Mouse (Mus musculus) ES-CJ7 (cell line): ENCODE results near the gene Kcnb1.

Experiments used
- DNase-seq: peaks from one replicate; pipeline ENCODE4 v3.0.0; 2011; ENCODE audit warnings: low read depth, low spot score

Gene Kcnb1

GRCm38 (mm10) chr2:167079535-167080257 is 110.3 kb downstream of the Kcnb1 start:
- DNase-seq, result no peak

- DNase-seq, result no peak
Measured at GRCm38 (mm10) chr2:167078931-167079495, 110.9 kb downstream of the Kcnb1 start.

- peak; percentile 81 for DNase-seq
Measured at GRCm38 (mm10) chr2:167078486-167078885, 111.5 kb downstream of the Kcnb1 start.

GRCm38 (mm10) chr2:167077199-167077962 is 112.6 kb downstream of the Kcnb1 start:
- DNase-seq, result no peak

GRCm38 (mm10) chr2:167076759-167077158 is 113.2 kb downstream of the Kcnb1 start:
- peak; percentile 58 for DNase-seq

GRCm38 (mm10) chr2:167076352-167076751 is 113.6 kb downstream of the Kcnb1 start:
- DNase-seq, result no peak

- DNase-seq, result peak; percentile 51
Measured at GRCm38 (mm10) chr2:167074587-167074986, 115.4 kb downstream of the Kcnb1 start.

- DNase-seq, result peak; percentile 98
Measured at GRCm38 (mm10) chr2:167071641-167072601, 118.0 kb downstream of the Kcnb1 start.

- no peak for DNase-seq
Measured at GRCm38 (mm10) chr2:167071266-167071640, 118.7 kb downstream of the Kcnb1 start.

- DNase-seq, result peak; percentile 46
Measured at GRCm38 (mm10) chr2:167070341-167070740, 119.6 kb downstream of the Kcnb1 start.

- DNase-seq, result peak; percentile 42
Measured at GRCm38 (mm10) chr2:167067575-167067974, 122.4 kb downstream of the Kcnb1 start.

GRCm38 (mm10) chr2:167066528-167067516 is 123.1 kb downstream of the Kcnb1 start:
- DNase-seq, result peak; percentile 71

- peak; percentile 49 for DNase-seq
Measured at GRCm38 (mm10) chr2:167066031-167066430, 123.9 kb downstream of the Kcnb1 start.

GRCm38 (mm10) chr2:167064601-167065295 is 125.2 kb downstream of the Kcnb1 start:
- peak; percentile 54 for DNase-seq

GRCm38 (mm10) chr2:167063906-167064496 is 126.0 kb downstream of the Kcnb1 start:
- DNase-seq, result no peak

GRCm38 (mm10) chr2:167062965-167063880 is 126.7 kb downstream of the Kcnb1 start, which contains the start of gene Znfx1:
Znfx1 (minus strand) TSS chr2:167063015.
- DNase-seq, result peak; percentile 93

- DNase-seq, result peak; percentile 87
Measured at GRCm38 (mm10) chr2:167062497-167062911, 127.5 kb downstream of the Kcnb1 start.
